Mouse (Mus musculus) CH12.LX (cell line): ENCODE results near the gene Ccdc114.

Experiments
- CTCF ChIP-seq, 2 experiments: IDR thresholded peaks in 1 of 2; conservative IDR thresholded peaks in 1 of 2; 2 replicates each; pipeline ENCODE4 v1.5.1; 2011 to 2012; ENCODE audit warnings: low read depth in 2 of 2, low read length in 2 of 2, improper control_type of control experiment in 1 of 2, inconsistent platforms in 1 of 2, mild to moderate bottlenecking in 1 of 2, moderate library complexity in 1 of 2
- E2F4 ChIP-seq: IDR thresholded peaks from 2 replicates; pipeline ENCODE4 v1.6.1; 2011; ENCODE audit warnings: low read depth, low read length, improper control_type of control experiment; ENCODE audit not compliant: insufficient replicate concordance
- EP300 ChIP-seq: IDR thresholded peaks from 2 replicates; pipeline ENCODE4 v1.6.1; 2011; ENCODE audit warnings: low read length, improper control_type of control experiment
- ETS1 ChIP-seq: conservative IDR thresholded peaks from 2 replicates; pipeline ENCODE4 v1.6.1; 2012; ENCODE audit warnings: low read depth, mild to moderate bottlenecking, inconsistent platforms, low read length, improper control_type of control experiment, moderate library complexity
- JUND ChIP-seq: conservative IDR thresholded peaks from 2 replicates; pipeline ENCODE4 v1.6.1; 2011; ENCODE audit warnings: low read depth, low read length, improper control_type of control experiment
- ZNF384 ChIP-seq: IDR thresholded peaks from 2 replicates; pipeline ENCODE4 v1.6.1; 2012; ENCODE audit warnings: low read depth, low read length, improper control_type of control experiment, inconsistent platforms

DNA sequence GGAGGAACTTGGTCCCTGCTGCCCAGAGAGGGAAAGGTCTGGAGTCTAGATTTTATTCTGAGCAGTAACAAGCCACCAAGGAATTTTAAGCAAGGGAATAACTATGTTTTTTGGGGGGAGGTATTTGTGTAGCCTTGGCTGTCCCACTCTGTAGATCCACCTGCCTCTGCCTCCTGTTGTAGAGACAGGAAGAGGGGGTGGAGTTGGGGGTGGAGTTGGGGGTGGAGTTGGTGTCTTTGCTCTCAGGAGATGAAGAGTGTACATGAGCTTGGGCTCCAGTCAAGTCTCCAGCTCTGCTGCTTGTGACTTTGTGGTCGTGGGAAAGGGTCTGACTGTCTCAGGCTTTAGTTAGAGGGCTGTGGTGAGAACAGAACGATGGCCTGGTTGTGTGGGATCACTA is 42.9 kb upstream of the Ccdc114 start:
- no peak for TF ChIP-seq CTCF (conservative IDR thresholded peaks at IDR 0.05 in 1 of 2, IDR thresholded peaks at IDR 0.05 in 1 of 2; ENCODE audit: low read depth in 2 of 2, low read length in 2 of 2)
- no peak for TF ChIP-seq JUND
- no peak for TF ChIP-seq ETS1
- no peak for TF ChIP-seq E2F4
- no peak for TF ChIP-seq EP300
- no peak for TF ChIP-seq ZNF384
